Mouse (Mus musculus) thymus, adult 2 months (tissue): ENCODE data around the gene Gm10553. TPM values are rescaled to one million over a fixed set of nuclear protein-coding genes. Genes with fewer than 3 reads are reported as not detected.
A peak's percentile ranks its signal among the peaks of the same experiment; 100 is the strongest.
"Not testable (repeated sequence)": the region's sequence is repeated elsewhere in the genome, so short reads cannot be mapped to it uniquely, and the experiment has no call there.

Source experiments
- DNase-seq: peaks from one replicate; pipeline ENCODE4 v3.0.0; 2021
- H3K27ac ChIP-seq: fragments of 200-500 bp; 2 replicates; pipeline ENCODE4 v1.5.1; 2012; ENCODE audit warnings: low read length, control low read depth; ENCODE audit not compliant: control insufficient read depth, insufficient read depth
- H3K27me3 ChIP-seq: fragments of 200-500 bp; 2 replicates; pipeline ENCODE4 v1.6.1; 2012; ENCODE audit warnings: mild to moderate bottlenecking, low read length, moderate library complexity, mixed read lengths; ENCODE audit not compliant: control insufficient read depth, insufficient read depth
- H3K36me3 ChIP-seq: fragments of 200-500 bp; 2 replicates; pipeline ENCODE4 v1.6.1; 2012; ENCODE audit warnings: mild to moderate bottlenecking, low read length, moderate library complexity; ENCODE audit not compliant: control insufficient read depth, insufficient read depth
- H3K4me1 ChIP-seq: fragments of 200-500 bp; replicated peaks from 2 replicates; pipeline ENCODE4 v1.6.1; 2012; ENCODE audit warnings: low read length; ENCODE audit not compliant: control insufficient read depth, insufficient read depth
- H3K4me3 ChIP-seq: fragments of 200-500 bp; 2 replicates; pipeline ENCODE4 v1.5.1; 2012; ENCODE audit warnings: mild to moderate bottlenecking, low read length, control low read depth, moderate library complexity; ENCODE audit not compliant: control insufficient read depth, insufficient read depth
- WGBS: fragments of 180-500 bp; shearing (Covaris S2); methylation state at CpG from one replicate; pipeline ENCODE4 v1.1.7; 2018; 5-methylcytosine and 5-hydroxymethylcytosine counted together
- polyA plus RNA-seq: library from polyadenylated mRNA; depleted of rRNA; stranded (reverse); fragments of >200 nt; gene quantifications from 2 replicates; pipeline ENCODE4 v1.2.3, GENCODE M21; 2012

The Gm10553 gene
- polyA plus RNA-seq, 1 experiment, result not detected

- H3K27me3 ChIP-seq, H3K4me1 ChIP-seq, H3K27ac ChIP-seq, DNase-seq, H3K4me3 ChIP-seq, H3K36me3 ChIP-seq: not testable (repeated sequence)
- WGBS, result 40% methylated on average over 1 of the region's 7 CpGs
These were observed 9.8 kb downstream of the Gm10553 start, which contains the start of gene A530032D15Rik for GRCm38 (mm10) chr1:85109753-85110152. Gene A530032D15Rik (minus strand): TSS chr1:85109853.

GRCm38 (mm10) chr1:85110876-85111275, 10.9 kb downstream of the Gm10553 start:
- WGBS, result 86% methylated on average over 3 of the region's 3 CpGs
- H3K36me3 ChIP-seq, H3K4me3 ChIP-seq, H3K27ac ChIP-seq, DNase-seq, H3K4me1 ChIP-seq, H3K27me3 ChIP-seq: not testable (repeated sequence)

GRCm38 (mm10) chr1:85111572-85111971, 11.6 kb downstream of the Gm10553 start:
- 66% methylated on average over 10 of the region's 10 CpGs for WGBS

GRCm38 (mm10) chr1:85112266-85112665, 12.3 kb downstream of the Gm10553 start:
- WGBS, result 94% methylated on average over 7 of the region's 7 CpGs
- not testable (repeated sequence) for H3K27ac ChIP-seq, H3K4me3 ChIP-seq, DNase-seq, H3K27me3 ChIP-seq, H3K4me1 ChIP-seq, H3K36me3 ChIP-seq

More at GRCm38 (mm10) chr1:85111572-85111971, 11.6 kb downstream of the Gm10553 start:
- DNase-seq, result peak; percentile 32
- not testable (repeated sequence) for H3K27me3 ChIP-seq, H3K4me1 ChIP-seq, H3K27ac ChIP-seq, H3K36me3 ChIP-seq
- H3K4me3 ChIP-seq, result peak overlapping the region; percentile 8; the same call in 1 of the 2 replicates

GRCm38 (mm10) chr1:85112889-85113288, 12.9 kb downstream of the Gm10553 start:
- not testable (repeated sequence) for H3K27ac ChIP-seq, H3K4me3 ChIP-seq, DNase-seq, H3K27me3 ChIP-seq, H3K4me1 ChIP-seq, H3K36me3 ChIP-seq
- 74% methylated on average over 2 of the region's 5 CpGs for WGBS

GRCm38 (mm10) chr1:85114078-85114477, 14.1 kb downstream of the Gm10553 start:
- WGBS, result 87% methylated on average over 3 of the region's 3 CpGs
- not testable (repeated sequence) for H3K27me3 ChIP-seq, DNase-seq, H3K27ac ChIP-seq, H3K36me3 ChIP-seq, H3K4me1 ChIP-seq, H3K4me3 ChIP-seq

- H3K27ac ChIP-seq, H3K4me3 ChIP-seq, DNase-seq, H3K4me1 ChIP-seq, H3K36me3 ChIP-seq, H3K27me3 ChIP-seq: not testable (repeated sequence)
- WGBS, result 58% methylated on average over 6 of the region's 6 CpGs
These were observed 14.9 kb downstream of the Gm10553 start for GRCm38 (mm10) chr1:85114666-85115402.

- WGBS, result 78% methylated on average over 4 of the region's 6 CpGs
- DNase-seq, result peak; percentile 10
- not testable (repeated sequence) for H3K4me1 ChIP-seq, H3K27ac ChIP-seq, H3K4me3 ChIP-seq, H3K27me3 ChIP-seq, H3K36me3 ChIP-seq
These were observed 17.6 kb downstream of the Gm10553 start for GRCm38 (mm10) chr1:85117537-85117936.

- DNase-seq, H3K27ac ChIP-seq, H3K4me3 ChIP-seq, H3K27me3 ChIP-seq, H3K36me3 ChIP-seq, H3K4me1 ChIP-seq: not testable (repeated sequence)
- 75% methylated on average over 5 of the region's 6 CpGs for WGBS
These were observed 18.4 kb downstream of the Gm10553 start for GRCm38 (mm10) chr1:85118341-85118740.

GRCm38 (mm10) chr1:85121841-85122240, 21.9 kb downstream of the Gm10553 start:
- not testable (repeated sequence) for H3K4me3 ChIP-seq, H3K27ac ChIP-seq, H3K36me3 ChIP-seq, H3K27me3 ChIP-seq, DNase-seq, H3K4me1 ChIP-seq
- 86% methylated on average over 4 of the region's 4 CpGs for WGBS

GRCm38 (mm10) chr1:85133671-85134070, 33.7 kb downstream of the Gm10553 start:
- not testable (repeated sequence) for H3K27ac ChIP-seq, H3K4me1 ChIP-seq, H3K36me3 ChIP-seq, DNase-seq, H3K4me3 ChIP-seq, H3K27me3 ChIP-seq
- WGBS, result 91% methylated on average over 22 of the region's 22 CpGs
